Mouse (Mus musculus) heart, adult 18-20 months (tissue): ENCODE results near the gene Nuak2. TPM values are rescaled to one million over a fixed set of nuclear protein-coding genes. Genes with fewer than 3 reads are reported as not detected.
"Not testable (repeated sequence)": the region's sequence is repeated elsewhere in the genome, so short reads cannot be mapped to it uniquely, and the experiment has no call there.

Experiments
- DNase-seq, 2 experiments: peaks; one replicate each; pipeline ENCODE4 v3.0.0; 2021 to 2022; ENCODE audit warnings: mixed read lengths in 1 of 2
- total RNA-seq, 2 experiments: library from RNA; stranded (reverse); gene quantifications; 2 replicates each; pipeline ENCODE4 v1.2.3; 2021

Gene Nuak2
- total RNA-seq, 2 experiments from 2014 or later: 4.2 to 4.4 TPM

- no peak for DNase-seq
Observed at GRCm38 (mm10) chr1:132326777-132327176, 10.9 kb downstream of the Nuak2 start.

- DNase-seq: no peak
Observed at GRCm38 (mm10) chr1:132327477-132327876, 11.6 kb downstream of the Nuak2 start.

GRCm38 (mm10) chr1:132328565-132328964, 12.6 kb downstream of the Nuak2 start:
- DNase-seq: no peak

- DNase-seq: no peak
Observed at GRCm38 (mm10) chr1:132329656-132330055, 13.7 kb downstream of the Nuak2 start.

- no peak for DNase-seq
Observed at GRCm38 (mm10) chr1:132330397-132330796, 14.5 kb downstream of the Nuak2 start.

GRCm38 (mm10) chr1:132331283-132331682, 15.4 kb downstream of the Nuak2 start:
- no peak for DNase-seq

- DNase-seq: no peak
Observed at GRCm38 (mm10) chr1:132333201-132333600, 17.3 kb downstream of the Nuak2 start.

- DNase-seq: peak; percentile 73 to 89
Observed at GRCm38 (mm10) chr1:132333675-132334141, 17.8 kb downstream of the Nuak2 start.

- no peak for DNase-seq
Observed at GRCm38 (mm10) chr1:132334178-132334801, 18.4 kb downstream of the Nuak2 start.

GRCm38 (mm10) chr1:132335378-132335965, 19.5 kb downstream of the Nuak2 start:
- DNase-seq: peak; percentile 69 to 83

- no peak for DNase-seq
Observed at GRCm38 (mm10) chr1:132336921-132337320, 21.0 kb downstream of the Nuak2 start.

GRCm38 (mm10) chr1:132338027-132338660, 22.2 kb downstream of the Nuak2 start:
- peak; percentile 48 to 73 for DNase-seq

GRCm38 (mm10) chr1:132341731-132342501, 26.0 kb downstream of the Nuak2 start:
- DNase-seq: peak; percentile 81 to 94

GRCm38 (mm10) chr1:132342518-132342917, 26.6 kb downstream of the Nuak2 start:
- DNase-seq: no peak

GRCm38 (mm10) chr1:132343191-132343590, 27.3 kb downstream of the Nuak2 start:
- DNase-seq: no peak

- no peak for DNase-seq
Observed at GRCm38 (mm10) chr1:132343656-132344055, 27.7 kb downstream of the Nuak2 start.

GRCm38 (mm10) chr1:132345514-132345913, 29.6 kb downstream of the Nuak2 start:
- peak; percentile 44 to 67 for DNase-seq

- DNase-seq: peak; percentile 76 to 89
Observed at GRCm38 (mm10) chr1:132346134-132346851, 30.4 kb downstream of the Nuak2 start.

GRCm38 (mm10) chr1:132346951-132347350, 31.0 kb downstream of the Nuak2 start:
- peak in 1 of 2 experiments; percentile 38 for DNase-seq

GRCm38 (mm10) chr1:132348401-132348800, 32.5 kb downstream of the Nuak2 start:
- DNase-seq: no peak

GRCm38 (mm10) chr1:132349049-132349448, 33.1 kb downstream of the Nuak2 start:
- not testable (repeated sequence) for DNase-seq

GRCm38 (mm10) chr1:132349601-132350000, 33.7 kb downstream of the Nuak2 start:
- not testable (repeated sequence) for DNase-seq
